Mouse (Mus musculus): ENCODE measurements around the gene Cldn7.

DNA sequence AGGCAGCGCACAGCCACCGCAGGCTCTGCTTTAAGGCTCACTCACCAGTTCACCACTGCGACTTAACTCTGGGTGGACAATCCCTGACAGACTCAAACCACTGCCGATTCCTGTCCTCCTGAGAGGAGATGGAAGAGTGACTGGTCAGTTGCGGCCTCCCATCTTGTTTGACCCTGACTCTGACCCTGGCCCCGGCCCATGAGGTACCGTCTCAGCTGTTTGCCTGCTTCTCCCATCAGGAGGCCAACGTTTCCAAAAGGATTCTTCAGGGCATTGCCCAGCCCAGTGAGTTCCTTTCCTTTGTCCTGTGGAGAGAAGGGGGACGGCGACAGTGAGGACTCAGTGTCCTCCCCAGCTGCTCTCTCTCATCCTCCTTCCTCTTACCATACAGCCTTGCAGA, 46.4 kb downstream of the Cldn7 start:
- no peak for TF ChIP-seq GATA1 (IDR thresholded peaks at IDR 0.05; ENCODE audit: low read depth, low read length)
- no peak for TF ChIP-seq TAL1 (IDR thresholded peaks at IDR 0.05; ENCODE audit: low read length)
- TF ChIP-seq MAZ (IDR thresholded peaks at IDR 0.05; ENCODE audit: low read depth, low read length): no peak
